Mouse (Mus musculus) lung, postnatal 0 days (tissue): ENCODE measurements around the gene Wif1.

ENCODE experiments used
- CTCF ChIP-seq: IDR thresholded peaks from 2 replicates; pipeline ENCODE4 v1.5.1; 2016; ENCODE audit warnings: antibody characterized with exemption, mild to moderate bottlenecking
- EP300 ChIP-seq: IDR thresholded peaks from 2 replicates; pipeline ENCODE4 v1.6.1; 2016; ENCODE audit warnings: antibody characterized with exemption, mild to moderate bottlenecking, control low read depth

GRCm38 (mm10) chr10:121124481-121124880 lies 90.7 kb downstream of the Wif1 start:
- no peak for TF ChIP-seq EP300
- peak; percentile 37 for TF ChIP-seq CTCF
